Mouse (Mus musculus): ENCODE measurements around the gene Ptpn21.

Ptpn21 gene

GRCm38 (mm10) chr12:98644852-98645251 lies 92.4 kb downstream of the Ptpn21 start:
- DNase-seq = no peak

- peak in 1 of 2 experiments; percentile 16 for DNase-seq
Measured at GRCm38 (mm10) chr12:98628260-98628970, 108.8 kb downstream of the Ptpn21 start.

GRCm38 (mm10) chr12:98627392-98628259 lies 109.6 kb downstream of the Ptpn21 start, which contains the start of gene Spata7:
Gene Spata7 (plus strand): TSS chr12:98628157.
- peak; percentile 87 to 93 for DNase-seq
